Mouse (Mus musculus): Measurements from ENCODE around the gene Hspa4.
"Not testable (repeated sequence)": the region's sequence is repeated elsewhere in the genome, so short reads cannot be mapped to it uniquely, and the experiment has no call there.

Gene Hspa4

GRCm38 (mm10) chr11:53300330-53301166 lies at the start of gene Hspa4:
TSS of gene Hspa4 (minus strand) at chr11:53300457.
- peak; percentile 99 for DNase-seq

- no peak for DNase-seq
Observed at GRCm38 (mm10) chr11:53345738-53346137, 45.5 kb upstream of the Hspa4 start.

- DNase-seq, result peak in 1 of 2 experiments; percentile 22
Observed at GRCm38 (mm10) chr11:53345328-53345727, 45.1 kb upstream of the Hspa4 start.

GRCm38 (mm10) chr11:53342711-53343110 lies 42.5 kb upstream of the Hspa4 start:
- no peak for DNase-seq

GRCm38 (mm10) chr11:53341019-53341418 lies 40.8 kb upstream of the Hspa4 start:
- not testable (repeated sequence) for DNase-seq

GRCm38 (mm10) chr11:53337684-53338083 lies 37.4 kb upstream of the Hspa4 start:
- DNase-seq, result no peak

- no peak for DNase-seq
Observed at GRCm38 (mm10) chr11:53336924-53337323, 36.7 kb upstream of the Hspa4 start.

- no peak for DNase-seq
Observed at GRCm38 (mm10) chr11:53336182-53336571, 35.9 kb upstream of the Hspa4 start.

- DNase-seq, result no peak
Observed at GRCm38 (mm10) chr11:53335505-53336181, 35.4 kb upstream of the Hspa4 start.

GRCm38 (mm10) chr11:53332076-53332680 lies 31.9 kb upstream of the Hspa4 start:
- DNase-seq, result no peak

GRCm38 (mm10) chr11:53331121-53331520 lies 30.9 kb upstream of the Hspa4 start:
- DNase-seq, result no peak

- no peak for DNase-seq
Observed at GRCm38 (mm10) chr11:53330325-53330724, 30.1 kb upstream of the Hspa4 start.

GRCm38 (mm10) chr11:53324512-53324968 lies 24.3 kb upstream of the Hspa4 start, which contains the start of gene Zcchc10:
TSS of gene Zcchc10 (plus strand) at chr11:53324679.
- peak; percentile 90 to 94 for DNase-seq

- not testable (repeated sequence) for DNase-seq
Observed at GRCm38 (mm10) chr11:53319867-53320266, 19.6 kb upstream of the Hspa4 start.

- DNase-seq, result not testable (repeated sequence)
Observed at GRCm38 (mm10) chr11:53318568-53318967, 18.3 kb upstream of the Hspa4 start.

GRCm38 (mm10) chr11:53318041-53318440 lies 17.8 kb upstream of the Hspa4 start:
- DNase-seq, result no peak

- DNase-seq, result no peak
Observed at GRCm38 (mm10) chr11:53316996-53317395, 16.7 kb upstream of the Hspa4 start.

GRCm38 (mm10) chr11:53314770-53315173 lies 14.5 kb upstream of the Hspa4 start:
- DNase-seq, result peak; percentile 58 to 71

- not testable (repeated sequence) for DNase-seq
Observed at GRCm38 (mm10) chr11:53312823-53313222, 12.6 kb upstream of the Hspa4 start.

- DNase-seq, result no peak
Observed at GRCm38 (mm10) chr11:53311385-53311784, 11.1 kb upstream of the Hspa4 start.

- peak; percentile 62 to 73 for DNase-seq
Observed at GRCm38 (mm10) chr11:53308884-53309310, 8.6 kb upstream of the Hspa4 start.

- peak; percentile 71 to 78 for DNase-seq
Observed at GRCm38 (mm10) chr11:53308251-53308864, 8.1 kb upstream of the Hspa4 start.

GRCm38 (mm10) chr11:53307558-53308065 lies 7.4 kb upstream of the Hspa4 start:
- DNase-seq, result peak; percentile 26 to 53
